Mouse (Mus musculus) lung, postnatal 0 days (tissue): ENCODE results near the gene Smim22. TPM values are rescaled to one million over a fixed set of nuclear protein-coding genes. Genes with fewer than 3 reads are reported as not detected.

Source experiments
- ATAC-seq: fragments of 200-750 bp; cut with Nextera tagmentation; 2 replicates; pipeline ENCODE4 v1.8.0; 2017; ENCODE audit warnings: moderate library complexity
- DNase-seq: peaks from one replicate; pipeline ENCODE4 v3.0.0-alpha.2; 2016; ENCODE audit warnings: low spot score
- H3K27ac ChIP-seq: fragments of 300-500 bp; sonication (generic); 2 replicates; pipeline ENCODE4 v1.5.1; 2014; ENCODE audit warnings: antibody characterized with exemption, mild to moderate bottlenecking, low read length, mixed read lengths
- H3K27me3 ChIP-seq: fragments of 300-500 bp; sonication (generic); replicated peaks from 2 replicates; pipeline ENCODE4 v1.6.1; 2014; ENCODE audit warnings: low read length, mixed read lengths; ENCODE audit not compliant: insufficient read depth
- H3K36me3 ChIP-seq: fragments of 300-500 bp; sonication (generic); 2 replicates; pipeline ENCODE4 v1.6.1; 2014; ENCODE audit warnings: low read length, mixed read lengths; ENCODE audit not compliant: insufficient read depth
- H3K4me1 ChIP-seq: fragments of 300-500 bp; sonication (generic); 2 replicates; pipeline ENCODE4 v1.6.1; 2014; ENCODE audit warnings: antibody characterized with exemption, low read depth, low read length, mixed read lengths; ENCODE audit not compliant: insufficient read depth
- H3K4me2 ChIP-seq: fragments of 300-500 bp; sonication (generic); replicated peaks from 2 replicates; pipeline ENCODE4 v1.6.1; 2014; ENCODE audit warnings: low read depth, mild to moderate bottlenecking, low read length, moderate library complexity, mixed read lengths
- H3K4me3 ChIP-seq: fragments of 300-500 bp; sonication (generic); 2 replicates; pipeline ENCODE4 v1.5.1; 2014; ENCODE audit warnings: low read depth, low read length
- H3K9ac ChIP-seq: fragments of 300-500 bp; sonication (generic); replicated peaks from 2 replicates; pipeline ENCODE4 v1.6.1; 2014; ENCODE audit warnings: low read depth, mild to moderate bottlenecking
- H3K9me3 ChIP-seq: fragments of 300-500 bp; sonication (generic); 2 replicates; pipeline ENCODE4 v1.6.1; 2016; ENCODE audit warnings: low read length, mixed read lengths
- CTCF ChIP-seq: IDR thresholded peaks from 2 replicates; pipeline ENCODE4 v1.5.1; 2016; ENCODE audit warnings: antibody characterized with exemption, mild to moderate bottlenecking
- EP300 ChIP-seq: IDR thresholded peaks from 2 replicates; pipeline ENCODE4 v1.6.1; 2016; ENCODE audit warnings: antibody characterized with exemption, mild to moderate bottlenecking, control low read depth
- WGBS: fragments of 180-500 bp; shearing (Covaris S2); extraction: QIAGEN DNeasy Blood & Tissue Kit; methylation state at CpG from one replicate; pipeline ENCODE4 v1.1.7; 2014; 5-methylcytosine and 5-hydroxymethylcytosine counted together
- polyA plus RNA-seq: library from polyadenylated mRNA; unstranded; fragments of >200 nt; fragmentation: Nextera tagmentation; extraction: Ambion mirVana; gene quantifications from 2 replicates; pipeline ENCODE4 v1.2.1, GENCODE M21; 2015

The Smim22 gene
- 57.5 and 59.4 TPM in 2 replicates for polyA plus RNA-seq

DNA sequence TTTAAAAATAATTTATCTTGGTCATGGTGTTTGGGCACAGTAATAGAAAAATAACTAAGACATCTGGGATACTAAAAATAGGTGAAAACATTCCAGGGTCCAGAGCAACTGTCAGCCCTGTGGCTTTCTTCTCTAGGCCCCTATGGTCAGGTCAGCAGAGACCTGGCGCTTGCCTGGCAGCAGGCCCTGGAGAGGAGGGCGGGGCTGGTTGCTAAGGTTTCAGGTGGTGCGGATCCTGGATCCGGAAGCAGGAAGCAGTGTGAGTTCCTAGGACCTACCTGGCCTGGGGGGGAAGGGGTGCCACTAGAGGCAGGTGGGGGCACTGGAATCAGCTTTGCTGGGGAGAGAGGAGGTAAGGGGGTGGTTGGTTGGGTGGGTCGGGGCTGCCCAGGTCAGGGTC is at the start of gene Smim22:
Gene Smim22 (plus strand): TSS at position 222 of the 400 bp plus-strand sequence.
- 0 out of 2 replicates have a peak within 1 kb of the TSS, but pooled peaks have one; percentile 10 for H3K4me3 ChIP-seq
- WGBS: 46% methylated on average over 5 of the region's 5 CpGs
- DNase-seq: peak; percentile 77
- H3K36me3 ChIP-seq: no peaks in the 10 kb centered on the region
- peak; percentile 92 for ATAC-seq
- H3K27ac ChIP-seq: no peak within 1 kb of the TSS
- H3K9me3 ChIP-seq: no peaks in the 10 kb centered on the region
- H3K4me2 ChIP-seq: peak within 1 kb of the TSS; percentile 45
- H3K4me1 ChIP-seq: no peaks in the 10 kb centered on the region; the same call in 1 of the 2 replicates
- no peaks in the 10 kb centered on the region for H3K27me3 ChIP-seq
- no peak within 1 kb of the TSS for H3K9ac ChIP-seq
- no peak for TF ChIP-seq CTCF
- no peak for TF ChIP-seq EP300

GRCm38 (mm10) chr16:4957446-4957845 is 49.6 kb upstream of the Smim22 start:
- H3K4me2 ChIP-seq: no peak overlapping the region
- H3K9me3 ChIP-seq: no peaks in the 10 kb centered on the region
- H3K4me1 ChIP-seq: no peaks in the 10 kb centered on the region
- H3K4me3 ChIP-seq: no peak overlapping the region
- H3K27me3 ChIP-seq: no peaks in the 10 kb centered on the region
- DNase-seq (no peak), ATAC-seq (no peak)
- 0 out of 2 replicates have a peak, but pooled peaks cover 20% of the 10 kb centered on the region for H3K36me3 ChIP-seq
- no peak overlapping the region for H3K27ac ChIP-seq
- no peak for TF ChIP-seq EP300
- TF ChIP-seq CTCF: no peak
- 90% methylated on average over 3 of the region's 3 CpGs for WGBS
- H3K9ac ChIP-seq: no peak overlapping the region

DNA sequence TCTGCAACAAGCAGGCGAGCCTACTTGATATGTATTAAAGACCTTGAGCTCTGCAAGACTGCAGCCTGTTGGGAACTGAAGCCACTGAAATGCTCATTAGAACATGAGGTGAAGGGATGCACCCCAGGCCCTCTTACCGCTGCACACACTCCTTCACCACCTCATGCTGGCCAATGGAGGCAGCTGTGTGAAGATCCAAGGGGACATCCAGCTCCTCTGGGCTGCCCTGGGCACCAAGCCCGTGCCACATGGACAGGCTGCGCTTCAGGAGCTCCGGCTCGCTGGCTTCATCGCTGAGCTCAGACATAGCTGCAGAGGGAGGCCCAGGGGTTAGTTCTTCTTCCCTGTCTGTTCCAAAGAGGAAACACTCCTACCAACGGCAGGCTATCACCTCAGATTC is 46.8 kb upstream of the Smim22 start:
- no peak for ATAC-seq
- TF ChIP-seq CTCF (no peak), EP300 (no peak)
- 0 out of 2 replicates have a peak, but pooled peaks cover 4% of the 10 kb centered on the region for H3K36me3 ChIP-seq
- H3K4me2 ChIP-seq: no peak overlapping the region
- WGBS: 84% methylated on average over 8 of the region's 8 CpGs
- no peak overlapping the region for H3K27ac ChIP-seq
- H3K9ac ChIP-seq: no peak overlapping the region
- H3K9me3 ChIP-seq: no peaks in the 10 kb centered on the region
- no peak overlapping the region for H3K4me3 ChIP-seq
- no peaks in the 10 kb centered on the region for H3K27me3 ChIP-seq
- peaks cover 5% of the 10 kb centered on the region; the same call in 1 of the 2 replicates for H3K4me1 ChIP-seq
- DNase-seq: no peak

DNA sequence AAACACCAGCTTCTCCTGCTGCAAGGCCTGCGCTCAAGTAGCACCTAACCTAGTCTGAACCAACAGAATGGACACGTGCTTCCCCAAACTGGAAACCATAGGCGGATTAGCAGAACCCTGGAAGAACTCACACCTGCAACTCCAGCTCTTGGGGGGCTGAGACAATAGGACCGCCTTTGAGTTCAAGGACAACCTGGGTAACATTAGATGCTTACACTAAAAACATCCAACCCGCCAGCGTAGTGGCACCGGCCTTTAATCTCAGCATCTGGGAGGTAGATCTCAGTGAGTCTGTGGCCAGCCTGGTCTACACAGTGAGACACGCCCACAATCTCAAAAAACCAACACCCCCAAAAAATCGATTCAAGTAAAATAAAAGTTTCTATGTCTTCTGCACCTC is 43.7 kb upstream of the Smim22 start:
- Histone ChIP-seq H3K9me3 (no peaks in the 10 kb centered on the region), H3K27ac (peak overlapping the region; percentile 88; the same call in 1 of the 2 replicates), H3K4me1 (peaks cover 5% of the 10 kb centered on the region; the same call in 1 of the 2 replicates), H3K27me3 (no peaks in the 10 kb centered on the region), H3K4me2 (peak overlapping the region; percentile 85), H3K4me3 (peak overlapping the region; percentile 76), H3K9ac (peak overlapping the region; percentile 70), H3K36me3 (0 out of 2 replicates have a peak, but pooled peaks cover 4% of the 10 kb centered on the region)
- DNase-seq (peak; percentile 17), ATAC-seq (no peak)
- WGBS: 33% methylated on average over 9 of the region's 9 CpGs
- TF ChIP-seq CTCF (no peak), EP300 (no peak)

- Histone ChIP-seq H3K4me2 (peak within 1 kb of the TSS; percentile 85), H3K4me3 (peak within 1 kb of the TSS; percentile 76), H3K9ac (peak within 1 kb of the TSS; percentile 70), H3K9me3 (no peaks in the 10 kb centered on the region), H3K27ac (peak within 1 kb of the TSS; percentile 88), H3K27me3 (no peaks in the 10 kb centered on the region), H3K4me1 (peaks cover 5% of the 10 kb centered on the region; the same call in 1 of the 2 replicates), H3K36me3 (0 out of 2 replicates have a peak, but pooled peaks cover 4% of the 10 kb centered on the region)
- ATAC-seq: peak; percentile 98
- TF ChIP-seq CTCF (peak; percentile 19), EP300 (no peak)
- DNase-seq: peak; percentile 99
- 1% methylated on average over 68 of the region's 76 CpGs for WGBS
Observed at GRCm38 (mm10) chr16:4963797-4964709, 43.0 kb upstream of the Smim22 start, which contains the start of gene Anks3. Gene Anks3 (minus strand): TSS chr16:4964205.

GRCm38 (mm10) chr16:4964731-4965391 is 42.2 kb upstream of the Smim22 start:
- Histone ChIP-seq H3K27me3 (no peaks in the 10 kb centered on the region), H3K27ac (peak overlapping the region; percentile 88), H3K9ac (peak overlapping the region; percentile 52; the same call in 1 of the 2 replicates), H3K36me3 (no peaks in the 10 kb centered on the region), H3K4me2 (peak overlapping the region; percentile 85), H3K4me1 (peaks cover 5% of the 10 kb centered on the region; the same call in 1 of the 2 replicates), H3K9me3 (no peaks in the 10 kb centered on the region), H3K4me3 (peak overlapping the region; percentile 76)
- 19% methylated on average over 13 of the region's 13 CpGs for WGBS
- ATAC-seq (no peak), DNase-seq (peak; percentile 24)
- TF ChIP-seq CTCF (no peak), EP300 (no peak)
